8 mouse cellular contexts compared by ENCODE assay signal in genomic region chrX:162760958-162761515, GRCm38 (mm10). TPM values are rescaled to one million over a fixed set of nuclear protein-coding genes. Genes with fewer than 3 reads are reported as not detected.
A peak's percentile ranks its signal among the peaks of the same experiment; 100 is the strongest.
DNase-seq lines count a peak whose midpoint lies in the region; ATAC-seq lines count a peak whose summit lies in the region.

No protein-coding gene starts in this region.

- no peaks in the 10 kb centered on the region for H3K9me3 ChIP-seq in embryonic facial prominence, embryonic 14.5 days (ENCODE audit: control insufficient read depth, low read length)
- H3K9me3 ChIP-seq in hindbrain, embryonic 16.5 days (ENCODE audit: control insufficient read depth, low read length) = no peaks in the 10 kb centered on the region
- no peaks in the 10 kb centered on the region for H3K9me3 ChIP-seq in liver, embryonic 13.5 days (replicated peaks)

- DNase-seq in kidney, adult 11 months = peak; percentile 12
- DNase-seq in kidney, postnatal 10 days = no peak
- DNase-seq in MN1 (ENCODE audit: low spot score) = peak; percentile 26
- peak; percentile 5 for DNase-seq in embryonic facial prominence, embryonic 14.5 days (ENCODE audit: low spot score)
- no peak for DNase-seq in liver, embryonic 13.5 days
- peak; percentile 37 for DNase-seq in retina, embryonic 14.5 days (ENCODE audit: low spot score)
- DNase-seq in c-Kit-positive CD71-positive TER-119-positive erythroid progenitor cells, embryonic 14.5 days (ENCODE audit: low spot score) = no peak

- H3K27ac ChIP-seq in embryonic facial prominence, embryonic 14.5 days (replicated peaks; ENCODE audit: low read depth, low read length) = peak overlapping the region; percentile 95
- H3K27ac ChIP-seq in hindbrain, embryonic 16.5 days (ENCODE audit: low read depth, low read length) = peak overlapping the region; percentile 87
- H3K27ac ChIP-seq in liver, embryonic 13.5 days = peak overlapping the region; percentile 88

- H3K36me3 ChIP-seq in embryonic facial prominence, embryonic 14.5 days (ENCODE audit: control insufficient read depth, insufficient read depth, low read length) = peaks cover 12% of the 10 kb centered on the region
- no peaks in the 10 kb centered on the region for H3K36me3 ChIP-seq in hindbrain, embryonic 16.5 days (ENCODE audit: control insufficient read depth, insufficient read depth, low read length)
- H3K36me3 ChIP-seq in liver, embryonic 13.5 days = peaks cover 15% of the 10 kb centered on the region; the same call in 1 of the 2 replicates

- no peak for ATAC-seq in embryonic facial prominence, embryonic 14.5 days (ENCODE audit: low read depth)
- peak; percentile 12; the same call in 1 of the 2 replicates for ATAC-seq in hindbrain, embryonic 16.5 days
- no peak for ATAC-seq in liver, embryonic 13.5 days (ENCODE audit: low read depth)

- H3K4me1 ChIP-seq in embryonic facial prominence, embryonic 14.5 days (ENCODE audit: control insufficient read depth, insufficient read depth, low read length) = no peaks in the 10 kb centered on the region
- no peaks in the 10 kb centered on the region; the same call in none of the 2 replicates for H3K4me1 ChIP-seq in hindbrain, embryonic 16.5 days (ENCODE audit: control insufficient read depth, insufficient read depth, low read depth, low read length)
- peaks cover 16% of the 10 kb centered on the region for H3K4me1 ChIP-seq in liver, embryonic 13.5 days (replicated peaks)

- peak overlapping the region; percentile 87 for H3K9ac ChIP-seq in embryonic facial prominence, embryonic 14.5 days (ENCODE audit: low read depth, low read length)
- peak overlapping the region; percentile 74 for H3K9ac ChIP-seq in hindbrain, embryonic 16.5 days (ENCODE audit: low read depth, low read length)
- H3K9ac ChIP-seq in liver, embryonic 13.5 days = peak overlapping the region; percentile 85

- H3K4me3 ChIP-seq in embryonic facial prominence, embryonic 14.5 days (ENCODE audit: low read depth, low read length) = peak overlapping the region; percentile 62
- H3K4me3 ChIP-seq in hindbrain, embryonic 16.5 days (ENCODE audit: low read length) = peak overlapping the region; percentile 60
- peak overlapping the region; percentile 77 for H3K4me3 ChIP-seq in liver, embryonic 13.5 days (replicated peaks)

- WGBS in embryonic facial prominence, embryonic 14.5 days = 25% methylated on average over 21 of the region's 50 CpGs
- WGBS in hindbrain, embryonic 16.5 days = 18% methylated on average over 33 of the region's 50 CpGs
- 14% methylated on average over 22 of the region's 50 CpGs for WGBS in liver, embryonic 13.5 days (ENCODE audit: insufficient replicate concordance)

- H3K27me3 ChIP-seq in embryonic facial prominence, embryonic 14.5 days (replicated peaks; ENCODE audit: control insufficient read depth, insufficient read depth, low read length) = no peaks in the 10 kb centered on the region
- H3K27me3 ChIP-seq in hindbrain, embryonic 16.5 days (replicated peaks; ENCODE audit: control insufficient read depth, insufficient read depth, low read length) = no peaks in the 10 kb centered on the region
- peaks cover 3% of the 10 kb centered on the region; the same call in 1 of the 2 replicates for H3K27me3 ChIP-seq in liver, embryonic 13.5 days

- peak overlapping the region; percentile 55 for H3K4me2 ChIP-seq in embryonic facial prominence, embryonic 14.5 days (ENCODE audit: low read depth, low read length)
- peak overlapping the region; percentile 60 for H3K4me2 ChIP-seq in hindbrain, embryonic 16.5 days (ENCODE audit: low read length)
- peak overlapping the region; percentile 75 for H3K4me2 ChIP-seq in liver, embryonic 13.5 days

RNA-seq across cellular contexts. Expression of gene Rbbp7, which starts 0.8 kb away (rescaled TPM):
- 471 and 515 TPM in 2 replicates for polyA plus RNA-seq in embryonic facial prominence, embryonic 14.5 days (2014; fragmentation: Nextera tagmentation; extraction: Ambion mirVana)
- 247 and 258 TPM in 2 replicates for polyA plus RNA-seq in hindbrain, embryonic 16.5 days (2015; fragmentation: Nextera tagmentation; extraction: Ambion mirVana)
- polyA plus RNA-seq in liver, embryonic 13.5 days (2015; fragmentation: Nextera tagmentation; extraction: Ambion mirVana) = 265 and 297 TPM in 2 replicates

Comparison
In these comparisons a context has a peak if more than half of its experiments do, and no peak if none do; other contexts are left out.
1. DNase-seq: peak in kidney, adult 11 months (single experiment), MN1 (single experiment), embryonic facial prominence, embryonic 14.5 days (single experiment) and retina, embryonic 14.5 days (single experiment); none in kidney, postnatal 10 days (single experiment), liver, embryonic 13.5 days (single experiment) and c-Kit-positive CD71-positive TER-119-positive erythroid progenitor cells, embryonic 14.5 days (single experiment).
2. Peak in every context shown above with its lines, with median percentiles within 50 percentile points of each other: H3K27ac ChIP-seq, H3K4me2 ChIP-seq, H3K4me3 ChIP-seq and H3K9ac ChIP-seq.